Mouse (Mus musculus): ENCODE results near the gene Gm21936. TPM values are rescaled to one million over a fixed set of nuclear protein-coding genes. Genes with fewer than 3 reads are reported as not detected.

Gm21936 gene
- not detected in 2 replicates for polyA plus RNA-seq (2015; fragmentation: Nextera tagmentation; extraction: Ambion mirVana)

DNA sequence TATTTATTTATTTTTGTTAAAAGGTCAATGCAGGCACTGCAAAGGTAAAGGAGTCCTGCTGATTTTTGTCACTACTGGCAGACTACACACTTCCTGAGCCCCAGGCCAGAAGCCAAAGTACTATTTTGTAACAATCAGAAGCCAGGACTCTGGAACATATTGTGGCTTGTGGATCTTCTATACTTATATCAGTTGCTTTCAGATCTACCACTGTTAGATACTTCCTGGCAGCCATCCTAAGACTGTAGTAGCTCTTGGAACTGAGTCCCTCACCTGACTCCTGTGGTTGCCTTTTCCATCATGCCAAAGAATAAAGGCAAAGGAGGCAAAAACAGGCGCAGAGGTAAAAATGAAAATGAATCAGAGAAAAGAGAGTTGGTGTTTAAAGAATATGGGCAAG lies at the start of gene Gm21936:
Gene Gm21936, plus strand, starts transcription at position 301 of the 400 bp plus-strand sequence.

GRCm38 (mm10) chr12:87775655-87776054 lies 19.7 kb upstream of the Gm21936 start, which contains the start of gene Gm21319:
TSS of gene Gm21319 (minus strand) at chr12:87775755.

GRCm38 (mm10) chr12:87816277-87816676 lies 21.0 kb downstream of the Gm21936 start, which contains the start of gene BB287469:
TSS of gene BB287469 (plus strand) at chr12:87816577.

GRCm38 (mm10) chr12:87842239-87842638 lies 46.9 kb downstream of the Gm21936 start, which contains the start of gene Gm2001:
TSS of gene Gm2001 (minus strand) at chr12:87842339.

Other genes starting within 250 kb of the Gm21936 start
- gene Oog1, start 192.8 kb upstream of the Gm21936 start, polyA plus RNA-seq (2015; fragmentation: Nextera tagmentation; extraction: Ambion mirVana): not detected in 2 replicates
- gene Gm4027, start 176.6 kb upstream of the Gm21936 start, polyA plus RNA-seq (2015; fragmentation: Nextera tagmentation; extraction: Ambion mirVana): not detected in 2 replicates
- gene Gm16381, start 150.9 kb upstream of the Gm21936 start, polyA plus RNA-seq (2015; fragmentation: Nextera tagmentation; extraction: Ambion mirVana): not detected in 2 replicates
- gene Gm21319, start 19.8 kb upstream of the Gm21936 start, polyA plus RNA-seq (2015; fragmentation: Nextera tagmentation; extraction: Ambion mirVana): not detected in 2 replicates
- gene BB287469, start 21.1 kb downstream of the Gm21936 start, polyA plus RNA-seq (2015; fragmentation: Nextera tagmentation; extraction: Ambion mirVana): not detected in 2 replicates
- not detected in 2 replicates for gene Gm2001, start 46.8 kb downstream of the Gm21936 start, polyA plus RNA-seq (2015; fragmentation: Nextera tagmentation; extraction: Ambion mirVana)
- gene Gm2016, start 78.6 kb downstream of the Gm21936 start, polyA plus RNA-seq (2015; fragmentation: Nextera tagmentation; extraction: Ambion mirVana): not detected in 2 replicates
- not detected in 2 replicates for gene Gm2022, start 99.9 kb downstream of the Gm21936 start, polyA plus RNA-seq (2015; fragmentation: Nextera tagmentation; extraction: Ambion mirVana)
- not detected in 2 replicates for gene Gm2035, start 124.3 kb downstream of the Gm21936 start, polyA plus RNA-seq (2015; fragmentation: Nextera tagmentation; extraction: Ambion mirVana)
- gene Gm2042, start 158.6 kb downstream of the Gm21936 start, polyA plus RNA-seq (2015; fragmentation: Nextera tagmentation; extraction: Ambion mirVana): not detected in 2 replicates
- not detected in 2 replicates for gene Gm2075, start 216.3 kb downstream of the Gm21936 start, polyA plus RNA-seq (2015; fragmentation: Nextera tagmentation; extraction: Ambion mirVana)
- gene Gm6803, start 223.3 kb downstream of the Gm21936 start, polyA plus RNA-seq (2015; fragmentation: Nextera tagmentation; extraction: Ambion mirVana): not detected in 2 replicates
- gene Gm2056, start 231.5 kb downstream of the Gm21936 start, polyA plus RNA-seq (2015; fragmentation: Nextera tagmentation; extraction: Ambion mirVana): not detected in 2 replicates